Mouse (Mus musculus): ENCODE results near the gene Acvr1c. TPM values are rescaled to one million over a fixed set of nuclear protein-coding genes. Genes with fewer than 3 reads are reported as not detected.

Acvr1c gene
- polyA plus RNA-seq, 1 experiment from 2014 or later, result 0.19 TPM

GRCm38 (mm10) chr2:58240639-58241038, 117.1 kb downstream of the Acvr1c start:
- Histone ChIP-seq H3K27me3 (ENCODE audit: control insufficient read depth, insufficient read depth, low read length) (no peaks in the 10 kb centered on the region), H3K4me2 (ENCODE audit: low read depth) (no peak overlapping the region), H3K4me3 (ENCODE audit: low read depth, low read length) (no peak overlapping the region), H3K9ac (ENCODE audit: low read length) (no peak overlapping the region), H3K9me3 (ENCODE audit: control insufficient read depth, low read length) (no peaks in the 10 kb centered on the region), H3K4me1 (ENCODE audit: control insufficient read depth, insufficient read depth, low read length) (no peaks in the 10 kb centered on the region), H3K36me3 (ENCODE audit: control insufficient read depth, insufficient read depth, low read length) (no peaks in the 10 kb centered on the region), H3K27ac (ENCODE audit: low read depth, low read length) (no peak overlapping the region)
- 90% methylated on average over 4 of the region's 4 CpGs for WGBS
- ATAC-seq (ENCODE audit: insufficient read depth, low FRiP score, low TSS enrichment) (no peak), DNase-seq (ENCODE audit: low spot score) (no peak)

GRCm38 (mm10) chr2:58237487-58237886, 120.2 kb downstream of the Acvr1c start:
- no peaks in the 10 kb centered on the region for H3K27me3 ChIP-seq (ENCODE audit: control insufficient read depth, insufficient read depth, low read length)
- H3K9ac ChIP-seq (ENCODE audit: low read length), result no peak overlapping the region
- ATAC-seq (ENCODE audit: insufficient read depth, low FRiP score, low TSS enrichment), result no peak
- H3K4me3 ChIP-seq (ENCODE audit: low read depth, low read length), result no peak overlapping the region
- no peaks in the 10 kb centered on the region for H3K9me3 ChIP-seq (ENCODE audit: control insufficient read depth, low read length)
- 80% methylated on average over 2 of the region's 2 CpGs for WGBS
- H3K36me3 ChIP-seq (ENCODE audit: control insufficient read depth, insufficient read depth, low read length), result no peaks in the 10 kb centered on the region
- no peak overlapping the region for H3K4me2 ChIP-seq (ENCODE audit: low read depth)
- H3K4me1 ChIP-seq (ENCODE audit: control insufficient read depth, insufficient read depth, low read length), result no peaks in the 10 kb centered on the region
- DNase-seq (ENCODE audit: low spot score), result no peak
- no peak overlapping the region for H3K27ac ChIP-seq (ENCODE audit: low read depth, low read length)

Other genes with a start within 250 kb of the Acvr1c start
- 0.19 and 0.28 TPM in 2 replicates for gene Cytip, start 162.4 kb downstream of the Acvr1c start, polyA plus RNA-seq (2014; fragmentation: Nextera tagmentation; extraction: Ambion mirVana)
- not detected in 2 replicates for gene Gm17409, start 112.2 kb upstream of the Acvr1c start, polyA plus RNA-seq (2014; fragmentation: Nextera tagmentation; extraction: Ambion mirVana)
- 6.6 and 7.3 TPM in 2 replicates for gene Acvr1, start 209.3 kb upstream of the Acvr1c start, polyA plus RNA-seq (2014; fragmentation: Nextera tagmentation; extraction: Ambion mirVana)
- gene Upp2, start 209.4 kb upstream of the Acvr1c start, polyA plus RNA-seq (2014; fragmentation: Nextera tagmentation; extraction: Ambion mirVana), result 7.0 and 8.8 TPM in 2 replicates

Data from neural tube, embryonic 11.5 days (tissue).